Mouse (Mus musculus): ENCODE measurements around the gene Foxp1. TPM values are rescaled to one million over a fixed set of nuclear protein-coding genes. Genes with fewer than 3 reads are reported as not detected.

Foxp1 gene
- polyA plus RNA-seq, 1 experiment from 2014 or later = 74.0 TPM

DNA sequence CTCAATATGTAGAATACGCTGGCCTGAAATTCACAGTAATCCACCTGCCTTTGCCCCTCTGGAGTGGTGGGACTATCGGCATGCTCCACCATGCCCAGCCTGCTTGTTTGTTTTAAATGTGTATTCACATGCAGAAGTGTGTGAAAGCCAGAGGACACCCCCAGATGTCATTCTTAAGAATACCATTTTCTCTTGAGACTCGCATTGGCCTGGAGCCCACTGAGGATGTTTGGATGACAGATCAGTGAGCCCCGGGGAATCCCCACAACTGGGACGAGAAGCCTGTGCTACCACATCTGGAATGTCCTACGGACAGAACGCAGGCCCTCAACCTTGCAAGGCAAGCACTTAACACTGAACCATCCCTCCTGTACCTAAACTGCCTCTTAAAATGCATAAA is 479.3 kb downstream of the Foxp1 start:
- 68% methylated on average over 7 of the region's 7 CpGs for WGBS
- no peak for ATAC-seq (ENCODE audit: low read depth)
- H3K9me3 ChIP-seq = no peaks in the 10 kb centered on the region
- H3K4me3 ChIP-seq = no peak overlapping the region
- no peak overlapping the region for H3K27ac ChIP-seq (replicated peaks)
- no peak overlapping the region for H3K4me2 ChIP-seq
- no peak overlapping the region for H3K9ac ChIP-seq
- no peaks in the 10 kb centered on the region for H3K36me3 ChIP-seq
- H3K27me3 ChIP-seq = no peaks in the 10 kb centered on the region
- peaks cover 7% of the 10 kb centered on the region; the same call in 1 of the 2 replicates for H3K4me1 ChIP-seq (replicated peaks)

GRCm38 (mm10) chr6:99042175-99042954 is 480.2 kb downstream of the Foxp1 start:
- no peaks in the 10 kb centered on the region for H3K36me3 ChIP-seq
- WGBS = 67% methylated on average over 6 of the region's 6 CpGs
- no peak overlapping the region for H3K4me2 ChIP-seq
- peaks cover 7% of the 10 kb centered on the region; the same call in 1 of the 2 replicates for H3K4me1 ChIP-seq (replicated peaks)
- no peak overlapping the region for H3K4me3 ChIP-seq
- H3K27me3 ChIP-seq = no peaks in the 10 kb centered on the region
- no peak for ATAC-seq (ENCODE audit: low read depth)
- H3K27ac ChIP-seq (replicated peaks) = no peak overlapping the region
- no peak overlapping the region for H3K9ac ChIP-seq
- H3K9me3 ChIP-seq = no peaks in the 10 kb centered on the region

DNA sequence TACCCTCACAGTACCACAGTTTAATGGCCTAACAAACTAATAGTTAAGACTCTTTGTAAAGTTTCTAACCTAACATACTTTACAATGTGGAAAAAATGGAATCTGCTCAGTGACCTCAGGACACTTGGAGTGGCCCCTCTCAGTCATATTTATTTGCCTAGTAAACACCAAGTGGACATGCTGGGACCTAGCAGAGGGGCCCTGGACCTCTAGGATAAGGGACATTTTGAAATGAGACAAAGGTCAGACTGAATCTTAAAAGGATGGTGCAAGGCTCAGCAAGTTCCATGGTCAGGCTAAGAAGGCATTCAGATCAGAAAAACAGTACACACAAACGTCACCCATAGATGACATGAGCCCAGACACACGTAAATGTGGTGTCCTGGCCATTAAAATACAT is 483.5 kb downstream of the Foxp1 start:
- 86% methylated on average over 2 of the region's 2 CpGs for WGBS
- H3K9me3 ChIP-seq = no peaks in the 10 kb centered on the region
- ATAC-seq (ENCODE audit: low read depth) = no peak
- H3K4me2 ChIP-seq = no peak overlapping the region
- H3K4me3 ChIP-seq = no peak overlapping the region
- H3K9ac ChIP-seq = no peak overlapping the region
- H3K27me3 ChIP-seq = no peaks in the 10 kb centered on the region
- no peaks in the 10 kb centered on the region for H3K36me3 ChIP-seq
- peaks cover 10% of the 10 kb centered on the region for H3K4me1 ChIP-seq (replicated peaks)
- H3K27ac ChIP-seq (replicated peaks) = no peak overlapping the region

- peaks cover 19% of the 10 kb centered on the region for H3K4me1 ChIP-seq (replicated peaks)
- H3K9ac ChIP-seq = no peak overlapping the region
- H3K27me3 ChIP-seq = peaks cover 3% of the 10 kb centered on the region; the same call in 1 of the 2 replicates
- no peak overlapping the region for H3K27ac ChIP-seq (replicated peaks)
- ATAC-seq (ENCODE audit: low read depth) = 0 out of 2 replicates have a peak, but pooled peaks have one; percentile 23
- H3K36me3 ChIP-seq = no peaks in the 10 kb centered on the region
- no peak overlapping the region for H3K4me2 ChIP-seq
- H3K4me3 ChIP-seq = no peak overlapping the region
- WGBS = 87% methylated on average over 8 of the region's 8 CpGs
- no peaks in the 10 kb centered on the region for H3K9me3 ChIP-seq
Observed at GRCm38 (mm10) chr6:99035459-99036375, 486.8 kb downstream of the Foxp1 start.

GRCm38 (mm10) chr6:99033062-99033461 is 489.5 kb downstream of the Foxp1 start:
- no peak for ATAC-seq (ENCODE audit: low read depth)
- Histone ChIP-seq H3K4me2 (no peak overlapping the region), H3K9me3 (no peaks in the 10 kb centered on the region), H3K27ac (replicated peaks) (no peak overlapping the region), H3K36me3 (no peaks in the 10 kb centered on the region), H3K27me3 (peaks cover 3% of the 10 kb centered on the region; the same call in 1 of the 2 replicates), H3K4me1 (replicated peaks) (peaks cover 35% of the 10 kb centered on the region), H3K9ac (no peak overlapping the region), H3K4me3 (no peak overlapping the region)
- 43% methylated on average over 6 of the region's 6 CpGs for WGBS

GRCm38 (mm10) chr6:99031321-99031903 is 491.1 kb downstream of the Foxp1 start:
- 54% methylated on average over 9 of the region's 9 CpGs for WGBS

DNA sequence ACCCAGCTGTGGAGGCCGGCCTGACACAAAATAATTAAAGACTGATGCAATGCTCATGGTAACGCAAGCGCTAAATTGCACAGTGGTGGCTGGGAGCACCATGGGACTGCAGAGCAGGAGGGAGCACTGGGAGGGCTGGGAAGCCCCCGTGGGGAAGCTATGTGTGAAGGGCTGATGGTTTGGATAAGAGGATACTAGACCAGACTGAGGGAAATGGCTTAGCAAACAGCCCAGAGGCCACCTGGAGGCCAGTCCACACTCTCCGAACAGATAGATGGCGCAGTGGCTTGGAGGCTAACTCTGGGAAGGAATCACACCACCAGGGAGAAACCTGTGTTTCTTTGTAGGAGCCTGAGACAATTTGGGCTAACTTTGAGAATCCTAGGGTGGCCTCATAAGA is 492.3 kb downstream of the Foxp1 start:
- Histone ChIP-seq H3K4me3 (no peak overlapping the region), H3K27ac (replicated peaks) (no peak overlapping the region), H3K4me2 (no peak overlapping the region), H3K9ac (no peak overlapping the region), H3K27me3 (peaks cover 3% of the 10 kb centered on the region; the same call in 1 of the 2 replicates), H3K4me1 (replicated peaks) (peaks cover 60% of the 10 kb centered on the region), H3K36me3 (no peaks in the 10 kb centered on the region), H3K9me3 (no peaks in the 10 kb centered on the region)
- WGBS = 14% methylated on average over 6 of the region's 6 CpGs
- ATAC-seq (ENCODE audit: low read depth) = no peak

More at GRCm38 (mm10) chr6:99031321-99031903, 491.1 kb downstream of the Foxp1 start:
- Histone ChIP-seq H3K27me3 (peaks cover 3% of the 10 kb centered on the region; the same call in 1 of the 2 replicates), H3K36me3 (no peaks in the 10 kb centered on the region), H3K4me2 (no peak overlapping the region), H3K4me3 (no peak overlapping the region), H3K9me3 (no peaks in the 10 kb centered on the region), H3K27ac (replicated peaks) (no peak overlapping the region), H3K4me1 (replicated peaks) (peaks cover 48% of the 10 kb centered on the region), H3K9ac (no peak overlapping the region)
- ATAC-seq (ENCODE audit: low read depth) = no peak

GRCm38 (mm10) chr6:99029438-99029837 is 493.1 kb downstream of the Foxp1 start:
- no peak overlapping the region for H3K4me2 ChIP-seq
- peaks cover 3% of the 10 kb centered on the region; the same call in 1 of the 2 replicates for H3K27me3 ChIP-seq
- no peak overlapping the region for H3K9ac ChIP-seq
- H3K36me3 ChIP-seq = no peaks in the 10 kb centered on the region
- H3K4me1 ChIP-seq (replicated peaks) = peaks cover 68% of the 10 kb centered on the region
- no peak overlapping the region for H3K27ac ChIP-seq (replicated peaks)
- 11% methylated on average over 5 of the region's 5 CpGs for WGBS
- ATAC-seq (ENCODE audit: low read depth) = no peak
- no peak overlapping the region for H3K4me3 ChIP-seq
- H3K9me3 ChIP-seq = no peaks in the 10 kb centered on the region

DNA sequence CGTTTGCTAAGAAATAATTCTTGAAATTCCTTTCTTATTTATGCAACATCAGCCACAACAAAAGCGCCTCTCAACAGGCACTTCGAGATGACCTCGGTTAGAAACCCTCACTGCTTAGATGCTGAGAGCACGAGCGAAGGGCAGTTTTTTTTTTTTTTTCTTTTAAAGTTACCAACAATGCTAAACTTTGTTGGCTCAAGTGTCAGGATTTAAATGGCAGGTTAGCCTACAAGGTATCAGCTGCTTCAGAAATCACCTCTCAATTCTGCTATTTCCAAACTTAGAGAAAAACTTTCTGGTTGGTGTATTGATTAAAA is 493.6 kb downstream of the Foxp1 start:
- no peak for ATAC-seq (ENCODE audit: low read depth)
- H3K27ac ChIP-seq (replicated peaks) = peak overlapping the region; percentile 90
- H3K4me1 ChIP-seq (replicated peaks) = peaks cover 69% of the 10 kb centered on the region
- peak overlapping the region; percentile 88 for H3K4me2 ChIP-seq
- H3K36me3 ChIP-seq = no peaks in the 10 kb centered on the region
- H3K9me3 ChIP-seq = no peaks in the 10 kb centered on the region
- peak overlapping the region; percentile 66 for H3K4me3 ChIP-seq
- peak overlapping the region; percentile 86 for H3K9ac ChIP-seq
- H3K27me3 ChIP-seq = peaks cover 5% of the 10 kb centered on the region; the same call in 1 of the 2 replicates
- 3% methylated on average over 6 of the region's 6 CpGs for WGBS

DNA sequence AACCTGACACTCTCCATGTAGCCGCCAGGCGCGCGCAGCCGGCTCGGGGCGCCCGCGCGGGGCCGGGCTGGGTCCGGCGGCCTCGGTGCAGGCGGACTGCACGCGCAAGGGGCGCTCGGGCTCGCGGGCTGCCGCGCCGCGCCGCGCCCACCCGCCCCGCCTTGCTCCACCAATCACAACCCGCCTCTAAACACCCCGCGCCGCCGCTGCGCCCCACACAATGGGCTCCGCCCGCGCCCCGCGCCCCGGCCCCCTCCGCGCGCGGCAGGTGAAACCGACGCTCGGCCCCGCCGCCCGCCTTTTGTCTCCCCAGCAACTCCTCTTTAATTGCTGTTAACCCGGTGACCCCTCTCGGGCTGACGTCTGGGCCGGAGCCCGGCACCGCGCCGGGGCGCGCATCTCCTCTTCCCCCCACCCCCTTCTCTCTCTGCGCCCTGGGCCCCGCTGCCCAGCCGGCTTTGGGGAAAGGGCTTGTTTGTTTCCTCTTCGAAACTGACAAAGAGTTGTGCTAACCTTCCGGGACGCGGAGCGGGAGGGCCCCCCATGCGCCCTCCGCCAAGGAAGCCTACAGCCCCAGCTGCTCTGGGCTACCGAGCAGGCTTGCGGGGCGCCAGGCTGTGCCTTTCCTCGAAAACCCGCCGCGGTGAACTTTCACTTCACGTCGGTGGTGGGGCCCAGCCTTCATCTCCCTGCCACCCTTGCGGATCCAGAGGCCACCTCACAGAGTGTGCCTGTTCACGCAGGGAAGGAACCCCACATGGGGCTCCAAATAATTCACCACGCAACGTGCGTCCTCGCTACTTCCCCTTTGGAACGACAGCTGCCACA is 494.1 kb downstream of the Foxp1 start:
- peaks cover 67% of the 10 kb centered on the region for H3K4me1 ChIP-seq (replicated peaks)
- H3K27ac ChIP-seq (replicated peaks) = peak overlapping the region; percentile 90
- H3K27me3 ChIP-seq = peaks cover 7% of the 10 kb centered on the region; the same call in 1 of the 2 replicates
- H3K9me3 ChIP-seq = no peaks in the 10 kb centered on the region
- H3K4me3 ChIP-seq = peak overlapping the region; percentile 66
- H3K4me2 ChIP-seq = peak overlapping the region; percentile 88
- no peaks in the 10 kb centered on the region for H3K36me3 ChIP-seq
- ATAC-seq (ENCODE audit: low read depth) = peak; percentile 94
- under 1% methylated on average over 55 of the region's 87 CpGs for WGBS
- peak overlapping the region; percentile 86 for H3K9ac ChIP-seq

- Histone ChIP-seq H3K4me2 (peak overlapping the region; percentile 88), H3K9ac (peak overlapping the region; percentile 86), H3K9me3 (no peaks in the 10 kb centered on the region), H3K36me3 (no peaks in the 10 kb centered on the region), H3K27me3 (peaks cover 4% of the 10 kb centered on the region; the same call in 1 of the 2 replicates), H3K4me3 (peak overlapping the region; percentile 66), H3K27ac (replicated peaks) (peak overlapping the region; percentile 90), H3K4me1 (replicated peaks) (peaks cover 62% of the 10 kb centered on the region)
- peak; percentile 40 for ATAC-seq (ENCODE audit: low read depth)
- WGBS = under 1% methylated on average over 17 of the region's 22 CpGs
Observed at GRCm38 (mm10) chr6:99027542-99028160, 494.9 kb downstream of the Foxp1 start.

All from neural tube, embryonic 13.5 days (tissue).